Mouse (Mus musculus) limb, embryonic 11.5 days (tissue): ENCODE data around the gene Wbp11. TPM values are rescaled to one million over a fixed set of nuclear protein-coding genes. Genes with fewer than 3 reads are reported as not detected.

Source experiments
- ATAC-seq: fragments of 200-750 bp; cut with Nextera tagmentation; 2 replicates; pipeline ENCODE4 v1.8.0; 2017; ENCODE audit warnings: low read depth; ENCODE audit not compliant: insufficient number of reproducible peaks, low FRiP score, low TSS enrichment
- DNase-seq: peaks from one replicate; pipeline ENCODE4 v3.0.0-alpha.2; 2015; ENCODE audit warnings: low spot score
- H3K27ac ChIP-seq: fragments of 300-500 bp; sonication (generic); replicated peaks from 2 replicates; pipeline ENCODE4 v1.5.1; 2014; ENCODE audit warnings: low read depth, mild to moderate bottlenecking, low read length
- H3K27me3 ChIP-seq: fragments of 300-500 bp; sonication (generic); 2 replicates; pipeline ENCODE4 v1.6.1; 2014; ENCODE audit warnings: mild to moderate bottlenecking, low read length, mixed read lengths; ENCODE audit not compliant: control insufficient read depth, insufficient read depth
- H3K36me3 ChIP-seq: fragments of 300-500 bp; sonication (generic); 2 replicates; pipeline ENCODE4 v1.6.1; 2014; ENCODE audit warnings: mild to moderate bottlenecking, low read length, moderate library complexity, mixed read lengths; ENCODE audit not compliant: control insufficient read depth, insufficient read depth
- H3K4me1 ChIP-seq: fragments of 300-500 bp; sonication (generic); 2 replicates; pipeline ENCODE4 v1.6.1; 2014; ENCODE audit warnings: low read length, mixed read lengths; ENCODE audit not compliant: control insufficient read depth, insufficient read depth
- H3K4me2 ChIP-seq: fragments of 300-500 bp; sonication (generic); 2 replicates; pipeline ENCODE4 v1.6.1; 2014; ENCODE audit warnings: low read depth, mild to moderate bottlenecking, moderate library complexity; ENCODE audit not compliant: severe bottlenecking
- H3K4me3 ChIP-seq: fragments of 300-500 bp; sonication (generic); 2 replicates; pipeline ENCODE4 v1.5.1; 2014; ENCODE audit warnings: low read depth, low read length
- H3K9ac ChIP-seq: fragments of 300-500 bp; sonication (generic); 2 replicates; pipeline ENCODE4 v1.6.1; 2014; ENCODE audit warnings: mild to moderate bottlenecking, low read length
- H3K9me3 ChIP-seq: fragments of 300-500 bp; sonication (generic); 2 replicates; pipeline ENCODE4 v1.6.1; 2016; ENCODE audit warnings: low read length; ENCODE audit not compliant: control insufficient read depth
- WGBS: fragments of 180-500 bp; shearing (Covaris S2); extraction: QIAGEN DNeasy Blood & Tissue Kit; methylation state at CpG from one replicate; pipeline ENCODE4 v1.1.7; 2014; 5-methylcytosine and 5-hydroxymethylcytosine counted together
- microRNA-seq: library from miRNA; unstranded; fragments of <30 nt; microRNA quantifications from one replicate; pipeline ENCODE4, GENCODE M21; 2016
- polyA plus RNA-seq: library from polyadenylated mRNA; unstranded; fragments of >200 nt; fragmentation: Nextera tagmentation; extraction: Ambion mirVana; gene quantifications from 2 replicates; pipeline ENCODE4 v1.2.1, GENCODE M21; 2014

The Wbp11 gene
- polyA plus RNA-seq, 1 experiment from 2014 or later: 169 TPM

- WGBS: 73% methylated on average over 20 of the region's 20 CpGs
- ATAC-seq (no peak), DNase-seq (no peak)
- H3K9ac ChIP-seq: no peak within 1 kb of the TSS
- no peaks in the 10 kb centered on the region for H3K9me3 ChIP-seq
- H3K4me3 ChIP-seq: no peak within 1 kb of the TSS
- no peaks in the 10 kb centered on the region for H3K36me3 ChIP-seq
- no peak within 1 kb of the TSS for H3K27ac ChIP-seq
- no peaks in the 10 kb centered on the region for H3K27me3 ChIP-seq
- H3K4me2 ChIP-seq: no peak within 1 kb of the TSS
- no peaks in the 10 kb centered on the region for H3K4me1 ChIP-seq
Measured at GRCm38 (mm10) chr6:136781377-136781986, 46.6 kb downstream of the Wbp11 start, which contains the start of gene Gucy2c. Gene Gucy2c, minus strand, starts transcription at chr6:136781765.

GRCm38 (mm10) chr6:136776392-136776791, 51.6 kb downstream of the Wbp11 start:
- Histone ChIP-seq H3K27ac (no peak overlapping the region), H3K4me2 (no peak overlapping the region), H3K9ac (no peak overlapping the region), H3K4me1 (no peaks in the 10 kb centered on the region), H3K4me3 (no peak overlapping the region), H3K27me3 (no peaks in the 10 kb centered on the region), H3K36me3 (no peaks in the 10 kb centered on the region), H3K9me3 (no peaks in the 10 kb centered on the region)
- 92% methylated on average over 1 of the region's 1 CpGs for WGBS
- no peak for DNase-seq
- ATAC-seq: no peak

- no peak for DNase-seq
- H3K27ac ChIP-seq: no peak overlapping the region
- no peak overlapping the region for H3K4me2 ChIP-seq
- H3K4me3 ChIP-seq: no peak overlapping the region
- H3K36me3 ChIP-seq: no peaks in the 10 kb centered on the region
- no peaks in the 10 kb centered on the region for H3K27me3 ChIP-seq
- ATAC-seq: no peak
- no peaks in the 10 kb centered on the region for H3K9me3 ChIP-seq
- 86% methylated on average over 7 of the region's 7 CpGs for WGBS
- no peaks in the 10 kb centered on the region for H3K4me1 ChIP-seq
- no peak overlapping the region for H3K9ac ChIP-seq
Measured at GRCm38 (mm10) chr6:136769859-136770258, 58.2 kb downstream of the Wbp11 start.

DNA sequence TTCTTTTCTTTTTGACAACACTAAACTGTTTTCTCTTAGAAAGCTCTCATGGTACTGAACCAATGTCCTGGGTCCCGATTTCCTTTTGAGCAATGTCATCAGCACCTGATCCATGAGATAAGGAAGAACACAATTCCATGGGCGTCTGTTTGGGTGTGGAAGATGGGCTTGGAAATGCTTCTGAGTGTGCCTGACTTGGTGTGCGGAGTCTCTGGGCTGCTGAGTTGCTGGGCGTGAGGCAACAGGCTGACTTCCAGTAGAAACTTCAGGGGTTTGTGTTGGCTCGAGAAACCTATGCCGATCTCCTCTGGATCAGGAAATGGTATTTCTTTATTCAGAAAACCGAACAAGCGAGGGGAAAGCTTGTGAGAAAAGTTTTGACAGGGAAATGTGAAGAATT, 58.9 kb downstream of the Wbp11 start:
- no peak for DNase-seq
- Histone ChIP-seq H3K4me2 (no peak overlapping the region), H3K36me3 (no peaks in the 10 kb centered on the region), H3K4me3 (no peak overlapping the region), H3K9ac (no peak overlapping the region), H3K27me3 (no peaks in the 10 kb centered on the region), H3K4me1 (no peaks in the 10 kb centered on the region), H3K27ac (no peak overlapping the region), H3K9me3 (no peaks in the 10 kb centered on the region)
- no peak for ATAC-seq
- 89% methylated on average over 8 of the region's 8 CpGs for WGBS

GRCm38 (mm10) chr6:136763912-136764311, 64.1 kb downstream of the Wbp11 start:
- no peak overlapping the region for H3K4me3 ChIP-seq
- no peaks in the 10 kb centered on the region for H3K36me3 ChIP-seq
- no peaks in the 10 kb centered on the region for H3K27me3 ChIP-seq
- 83% methylated on average over 1 of the region's 1 CpGs for WGBS
- no peaks in the 10 kb centered on the region for H3K9me3 ChIP-seq
- H3K4me2 ChIP-seq: no peak overlapping the region
- ATAC-seq (no peak), DNase-seq (no peak)
- no peak overlapping the region for H3K27ac ChIP-seq
- H3K9ac ChIP-seq: no peak overlapping the region
- H3K4me1 ChIP-seq: no peaks in the 10 kb centered on the region

Small RNA genes within 50 kb of the gene (microRNA-seq; reads per million reads assigned to microRNA genes)
- gene Gm44364: not detected

Other genes with a start within 250 kb of the Wbp11 start
- 0.94 and 1.5 TPM in 2 replicates for gene Plbd1, start 166.3 kb downstream of the Wbp11 start, polyA plus RNA-seq
- gene Gucy2c, start 46.5 kb downstream of the Wbp11 start, polyA plus RNA-seq: 0.14 and 0.35 TPM in 2 replicates
- 0.92 and 0.96 TPM in 2 replicates for gene Hist4h4, start 23.8 kb downstream of the Wbp11 start, polyA plus RNA-seq
- 78.5 and 79.9 TPM in 2 replicates for gene H2afj, start 20.0 kb downstream of the Wbp11 start, polyA plus RNA-seq
- gene BC049715, start 607 bp downstream of the Wbp11 start, polyA plus RNA-seq: 1.8 and 2.7 TPM in 2 replicates
- not detected in 2 replicates for gene Smco3, start 7.2 kb upstream of the Wbp11 start, polyA plus RNA-seq
- 1.2 and 2.3 TPM in 2 replicates for gene Art4, start 29.5 kb upstream of the Wbp11 start, polyA plus RNA-seq
- gene Mgp, start 47.6 kb upstream of the Wbp11 start, polyA plus RNA-seq: 10.4 and 14.1 TPM in 2 replicates
- 0.31 TPM in 1 of 2 replicates, not detected in the other for gene Erp27, start 93.9 kb upstream of the Wbp11 start, polyA plus RNA-seq
- not detected in 2 replicates for gene Pde6h, start 95.6 kb upstream of the Wbp11 start, polyA plus RNA-seq
- gene Arhgdib, start 113.7 kb upstream of the Wbp11 start, polyA plus RNA-seq: 42.4 and 44.8 TPM in 2 replicates